Mouse (Mus musculus) mammary gland, adult 2 months (tissue): ENCODE results near the gene Barhl2. TPM values are rescaled to one million over a fixed set of nuclear protein-coding genes. Genes with fewer than 3 reads are reported as not detected.

Experiments used
- polyA plus RNA-seq: library from polyadenylated mRNA; depleted of rRNA; stranded (reverse); fragments of >200 nt; gene quantifications from 2 replicates; pipeline ENCODE4 v1.2.3, GENCODE M21; 2012; ENCODE audit warnings: low replicate concordance; rRNA removed

The Barhl2 gene
- polyA plus RNA-seq, result not detected in 2 replicates

GRCm38 (mm10) chr5:106457986-106458476 lies at the start of gene Barhl2:
Gene Barhl2 (minus strand): TSS chr5:106458166.

Other genes with a start within 250 kb of the Barhl2 start
- gene Gm17304, start 150.9 kb upstream of the Barhl2 start, polyA plus RNA-seq, result not detected in 2 replicates
- 7.2 and 16.3 TPM in 2 replicates for gene Zfp644, start 239.1 kb upstream of the Barhl2 start, polyA plus RNA-seq